Mouse (Mus musculus) embryonic facial prominence, embryonic 11.5 days (tissue): ENCODE measurements at regions not wholly inside any gene's neighbourhood (a gene's known extent, or its start where the extent isn't known, plus 50 kb on each side); places are given as distances from the start of the nearest gene placed in this dataset.

ENCODE experiments used
- ATAC-seq: fragments of 200-750 bp; cut with Nextera tagmentation; replicated peaks from 2 replicates; pipeline ENCODE4 v1.8.0; 2017; ENCODE audit warnings: low read depth; ENCODE audit not compliant: insufficient number of reproducible peaks, low FRiP score, low TSS enrichment
- DNase-seq: peaks from one replicate; pipeline ENCODE4 v3.0.0-alpha.2; 2015; ENCODE audit warnings: low spot score
- H3K27ac ChIP-seq: fragments of 300-500 bp; sonication (generic); replicated peaks from 2 replicates; pipeline ENCODE4 v1.5.1; 2014; ENCODE audit warnings: mild to moderate bottlenecking, low read depth, low read length, control low read depth
- H3K27me3 ChIP-seq: fragments of 300-500 bp; sonication (generic); 2 replicates; pipeline ENCODE4 v1.6.1; 2014; ENCODE audit warnings: mild to moderate bottlenecking, low read length, moderate library complexity, mixed read lengths; ENCODE audit not compliant: control insufficient read depth, insufficient read depth
- H3K36me3 ChIP-seq: fragments of 300-500 bp; sonication (generic); replicated peaks from 2 replicates; pipeline ENCODE4 v1.6.1; 2014; ENCODE audit warnings: low read depth, mild to moderate bottlenecking, low read length, moderate library complexity, mixed read lengths; ENCODE audit not compliant: control insufficient read depth, insufficient read depth
- H3K4me1 ChIP-seq: fragments of 300-500 bp; sonication (generic); 2 replicates; pipeline ENCODE4 v1.6.1; 2014; ENCODE audit warnings: low read length, mixed read lengths; ENCODE audit not compliant: control insufficient read depth, insufficient read depth
- H3K4me2 ChIP-seq: fragments of 300-500 bp; sonication (generic); 2 replicates; pipeline ENCODE4 v1.6.1; 2014; ENCODE audit warnings: low read depth, mild to moderate bottlenecking, control low read depth, low read length, moderate library complexity
- H3K4me3 ChIP-seq: fragments of 300-500 bp; sonication (generic); 2 replicates; pipeline ENCODE4 v1.5.1; 2014; ENCODE audit warnings: low read depth, low read length, control low read depth
- H3K9ac ChIP-seq: fragments of 300-500 bp; sonication (generic); replicated peaks from 2 replicates; pipeline ENCODE4 v1.6.1; 2014; ENCODE audit warnings: mild to moderate bottlenecking, control low read depth, low read length
- H3K9me3 ChIP-seq: fragments of 300-500 bp; sonication (generic); replicated peaks from 2 replicates; pipeline ENCODE4 v1.6.1; 2016; ENCODE audit warnings: mild to moderate bottlenecking, low read length, inconsistent platforms, mixed read lengths; ENCODE audit not compliant: control insufficient read depth
- WGBS: fragments of 180-500 bp; shearing (Covaris S2); extraction: QIAGEN DNeasy Blood & Tissue Kit; methylation state at CpG from one replicate; pipeline ENCODE4 v1.1.7; 2014; 5-methylcytosine and 5-hydroxymethylcytosine counted together

GRCm38 (mm10) chr3:21761909-21762308 is 314.5 kb upstream of the Tbl1xr1 start:
- WGBS: 84% methylated on average over 3 of the region's 3 CpGs
- no peaks in the 10 kb centered on the region for H3K27me3 ChIP-seq
- ATAC-seq: no peak
- H3K4me2 ChIP-seq: no peak overlapping the region
- H3K9me3 ChIP-seq: no peaks in the 10 kb centered on the region
- no peak overlapping the region for H3K4me3 ChIP-seq
- no peak overlapping the region for H3K27ac ChIP-seq
- DNase-seq: no peak
- no peak overlapping the region for H3K9ac ChIP-seq
- no peaks in the 10 kb centered on the region for H3K4me1 ChIP-seq
- no peaks in the 10 kb centered on the region for H3K36me3 ChIP-seq

DNA sequence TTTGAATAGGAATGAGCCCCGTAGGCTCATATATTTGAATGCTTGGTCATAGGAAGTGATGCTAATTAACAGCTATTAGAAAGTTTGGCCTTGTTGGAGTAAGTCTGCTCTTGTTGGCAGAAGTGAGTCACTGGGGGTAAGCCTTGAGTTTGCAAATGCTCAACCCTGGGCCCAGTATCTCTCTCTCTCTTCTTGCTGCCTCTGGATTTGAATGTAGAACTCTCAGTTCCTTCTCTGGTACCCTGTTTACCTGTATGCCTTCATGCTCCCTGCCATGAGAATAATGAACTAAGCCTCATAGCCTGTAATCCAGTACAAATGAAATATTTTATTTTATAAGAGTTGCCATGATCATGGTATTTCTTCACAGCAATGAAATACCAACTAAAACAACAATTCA is 308.4 kb upstream of the Tbl1xr1 start:
- Histone ChIP-seq H3K27me3 (no peaks in the 10 kb centered on the region), H3K9me3 (no peaks in the 10 kb centered on the region), H3K27ac (no peak overlapping the region), H3K36me3 (no peaks in the 10 kb centered on the region), H3K4me2 (no peak overlapping the region), H3K4me3 (no peak overlapping the region), H3K4me1 (no peaks in the 10 kb centered on the region), H3K9ac (no peak overlapping the region)
- 94% methylated on average over 1 of the region's 1 CpGs for WGBS
- DNase-seq (no peak), ATAC-seq (no peak)

DNA sequence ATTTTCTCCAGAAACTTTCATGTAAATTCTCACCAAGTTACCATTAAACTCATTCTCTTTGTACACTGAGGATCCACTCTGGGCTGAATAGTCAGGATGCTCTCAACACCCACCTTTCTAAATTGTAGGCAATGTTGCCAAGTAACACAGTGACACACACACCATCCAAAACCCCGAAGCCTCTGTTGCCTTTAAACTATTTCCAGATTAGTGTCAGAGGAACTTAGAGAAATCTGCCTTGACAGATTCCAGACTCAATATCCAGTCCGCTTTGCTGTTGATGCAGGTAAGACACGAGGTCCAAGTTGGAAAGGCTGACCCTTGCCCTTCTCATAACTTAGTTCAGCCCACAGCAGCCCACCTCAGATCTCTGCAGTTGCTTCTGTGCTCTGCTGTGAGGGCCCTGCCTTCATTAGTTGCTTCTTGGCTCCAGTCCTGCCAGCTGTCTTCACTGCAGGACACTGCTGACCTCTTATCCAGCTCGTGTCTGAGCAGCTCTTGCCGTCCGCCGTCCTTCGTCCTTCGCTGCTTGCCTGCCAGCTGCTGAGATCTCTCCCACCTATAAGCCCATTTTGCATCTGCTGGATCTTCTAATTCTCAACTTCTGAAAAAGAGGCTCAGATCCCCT is 306.4 kb upstream of the Tbl1xr1 start:
- DNase-seq: peak; percentile 53
- H3K4me3 ChIP-seq: no peak overlapping the region
- H3K4me1 ChIP-seq: no peaks in the 10 kb centered on the region
- no peak overlapping the region for H3K4me2 ChIP-seq
- H3K27me3 ChIP-seq: no peaks in the 10 kb centered on the region
- 52% methylated on average over 9 of the region's 9 CpGs for WGBS
- no peak for ATAC-seq
- H3K9me3 ChIP-seq: no peaks in the 10 kb centered on the region
- H3K36me3 ChIP-seq: no peaks in the 10 kb centered on the region
- no peak overlapping the region for H3K27ac ChIP-seq
- H3K9ac ChIP-seq: no peak overlapping the region

GRCm38 (mm10) chr3:21771752-21772298 is 304.6 kb upstream of the Tbl1xr1 start:
- H3K9ac ChIP-seq: no peak overlapping the region
- ATAC-seq (no peak), DNase-seq (no peak)
- no peak overlapping the region for H3K4me2 ChIP-seq
- WGBS: 80% methylated on average over 4 of the region's 4 CpGs
- no peak overlapping the region for H3K4me3 ChIP-seq
- H3K9me3 ChIP-seq: no peaks in the 10 kb centered on the region
- H3K27ac ChIP-seq: no peak overlapping the region
- H3K27me3 ChIP-seq: no peaks in the 10 kb centered on the region
- H3K4me1 ChIP-seq: no peaks in the 10 kb centered on the region
- H3K36me3 ChIP-seq: no peaks in the 10 kb centered on the region

DNA sequence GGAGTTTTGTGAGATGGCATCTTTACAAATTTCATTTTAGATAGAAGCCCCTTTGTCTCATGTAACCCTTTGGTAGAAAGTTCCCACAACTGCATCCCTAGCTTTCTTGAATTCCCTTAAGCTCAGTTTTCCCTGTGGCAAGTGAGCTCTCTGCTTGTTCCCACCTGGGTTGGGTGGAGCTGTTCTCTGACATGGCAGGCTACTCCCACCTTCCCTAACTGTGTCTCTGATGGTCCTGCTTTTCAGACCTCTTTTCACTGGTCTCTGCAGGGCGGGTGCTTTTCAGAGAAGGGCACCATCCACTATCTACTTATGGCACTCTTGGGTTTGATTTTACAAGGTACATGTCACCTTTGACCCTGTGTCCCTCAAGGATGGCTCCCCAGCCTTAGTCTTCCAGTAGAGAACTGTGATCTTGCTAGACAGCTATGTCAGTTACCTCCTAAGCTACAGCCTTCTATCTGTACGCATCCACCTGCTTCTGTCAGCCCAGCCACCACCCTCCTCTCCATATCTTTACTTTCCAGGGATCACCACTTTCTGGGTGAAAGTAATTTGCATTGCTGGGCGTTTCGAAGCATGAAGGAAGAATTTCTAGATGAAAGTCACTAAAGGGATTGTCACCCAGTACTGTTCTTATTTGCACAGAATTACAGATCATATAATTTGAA is 302.1 kb upstream of the Tbl1xr1 start:
- ATAC-seq (no peak), DNase-seq (no peak)
- Histone ChIP-seq H3K36me3 (no peaks in the 10 kb centered on the region), H3K27me3 (no peaks in the 10 kb centered on the region), H3K4me2 (no peak overlapping the region), H3K4me1 (no peaks in the 10 kb centered on the region), H3K9me3 (no peaks in the 10 kb centered on the region), H3K9ac (no peak overlapping the region), H3K27ac (no peak overlapping the region), H3K4me3 (no peak overlapping the region)
- 78% methylated on average over 4 of the region's 4 CpGs for WGBS

GRCm38 (mm10) chr3:21778789-21779188 is 297.7 kb upstream of the Tbl1xr1 start:
- WGBS: 73% methylated on average over 4 of the region's 4 CpGs
- no peaks in the 10 kb centered on the region for H3K9me3 ChIP-seq
- H3K27me3 ChIP-seq: no peaks in the 10 kb centered on the region
- H3K27ac ChIP-seq: no peak overlapping the region
- DNase-seq (no peak), ATAC-seq (no peak)
- no peaks in the 10 kb centered on the region for H3K36me3 ChIP-seq
- H3K4me2 ChIP-seq: no peak overlapping the region
- H3K4me1 ChIP-seq: no peaks in the 10 kb centered on the region
- H3K4me3 ChIP-seq: no peak overlapping the region
- no peak overlapping the region for H3K9ac ChIP-seq

- WGBS: 82% methylated on average over 4 of the region's 4 CpGs
- no peak overlapping the region for H3K4me2 ChIP-seq
- no peak for ATAC-seq
Observed at GRCm38 (mm10) chr3:21791983-21792631, 284.3 kb upstream of the Tbl1xr1 start.

GRCm38 (mm10) chr3:21798139-21798538 is 278.3 kb upstream of the Tbl1xr1 start:
- Histone ChIP-seq H3K4me1 (no peaks in the 10 kb centered on the region), H3K4me3 (no peak overlapping the region), H3K27ac (no peak overlapping the region), H3K9me3 (no peaks in the 10 kb centered on the region), H3K36me3 (no peaks in the 10 kb centered on the region), H3K4me2 (no peak overlapping the region), H3K27me3 (no peaks in the 10 kb centered on the region), H3K9ac (no peak overlapping the region)
- WGBS: 8% methylated on average over 1 of the region's 1 CpGs
- DNase-seq (no peak), ATAC-seq (no peak)

More at GRCm38 (mm10) chr3:21791983-21792631, 284.3 kb upstream of the Tbl1xr1 start:
- Histone ChIP-seq H3K4me1 (no peaks in the 10 kb centered on the region), H3K4me3 (no peak overlapping the region), H3K27me3 (no peaks in the 10 kb centered on the region), H3K36me3 (no peaks in the 10 kb centered on the region), H3K27ac (no peak overlapping the region), H3K9me3 (no peaks in the 10 kb centered on the region), H3K9ac (no peak overlapping the region)
- DNase-seq: no peak
